Comparison of ENCODE assay signal across 11 mouse cellular contexts in genomic region chr7:55959801-55960200, GRCm38 (mm10).
"Had no signal": no experiment of that assay in that cellular context is flagged by ENCODE, and none has a peak within 500 bp of the region (broad histone marks: within the 10 kb centered on the region; RNA-seq: fewer than 3 reads in every experiment).

No protein-coding gene starts in this region.

- DNase-seq: gastrocnemius, adult 2 months; gastrocnemius, postnatal 10 days; gastrocnemius, postnatal 25 days; heart, adult 2 months; heart, postnatal 4 days; kidney, adult 18-20 months; kidney, adult 8-10 months; kidney, postnatal 10 days; kidney, postnatal 25 days; kidney, postnatal 4 days; left cerebral cortex, postnatal 4 days had no signal
